Mouse (Mus musculus) urinary bladder, postnatal 25 days (tissue): ENCODE results near the gene Ddn.
"Not testable (repeated sequence)": the region's sequence is repeated elsewhere in the genome, so short reads cannot be mapped to it uniquely, and the experiment has no call there.

Experiments
- DNase-seq: peaks from one replicate; pipeline ENCODE4 v3.0.0; 2022; ENCODE audit warnings: low spot score

Gene Ddn

GRCm38 (mm10) chr15:98831684-98832035 is 22.4 kb upstream of the Ddn start:
- DNase-seq, result no peak

- DNase-seq, result peak; percentile 96
Measured at GRCm38 (mm10) chr15:98830736-98831683, 21.7 kb upstream of the Ddn start, which contains the start of gene Prkag1. Prkag1 (minus strand) TSS chr15:98831521.

- no peak for DNase-seq
Measured at GRCm38 (mm10) chr15:98827611-98828011, 18.3 kb upstream of the Ddn start.

GRCm38 (mm10) chr15:98823434-98823833 is 14.1 kb upstream of the Ddn start:
- DNase-seq, result no peak

- no peak for DNase-seq
Measured at GRCm38 (mm10) chr15:98822147-98822546, 12.9 kb upstream of the Ddn start.

GRCm38 (mm10) chr15:98821403-98821802 is 12.1 kb upstream of the Ddn start:
- DNase-seq, result no peak

- no peak for DNase-seq
Measured at GRCm38 (mm10) chr15:98820937-98821336, 11.6 kb upstream of the Ddn start.

- no peak for DNase-seq
Measured at GRCm38 (mm10) chr15:98818171-98818570, 8.9 kb upstream of the Ddn start.

- no peak for DNase-seq
Measured at GRCm38 (mm10) chr15:98812741-98813424, 3.6 kb upstream of the Ddn start.

- not testable (repeated sequence) for DNase-seq
Measured at GRCm38 (mm10) chr15:98810212-98810611, 922 bp upstream of the Ddn start.

- DNase-seq, result no peak
Measured at GRCm38 (mm10) chr15:98808651-98809134, 597 bp downstream of the Ddn start.

- DNase-seq, result no peak
Measured at GRCm38 (mm10) chr15:98807895-98808650, 1.2 kb downstream of the Ddn start.

GRCm38 (mm10) chr15:98806809-98807770 is 2.2 kb downstream of the Ddn start:
- no peak for DNase-seq

GRCm38 (mm10) chr15:98806071-98806808 is 3.0 kb downstream of the Ddn start:
- DNase-seq, result no peak

- DNase-seq, result peak; percentile 63
Measured at GRCm38 (mm10) chr15:98805324-98806040, 3.8 kb downstream of the Ddn start.

GRCm38 (mm10) chr15:98804054-98804453 is 5.2 kb downstream of the Ddn start:
- DNase-seq, result peak; percentile 84

- DNase-seq, result no peak
Measured at GRCm38 (mm10) chr15:98802926-98803325, 6.4 kb downstream of the Ddn start.

GRCm38 (mm10) chr15:98799396-98799795 is 9.9 kb downstream of the Ddn start:
- DNase-seq, result peak; percentile 86

- DNase-seq, result no peak
Measured at GRCm38 (mm10) chr15:98798903-98799302, 10.4 kb downstream of the Ddn start.
